ENCODE assay signal across 11 mouse cellular contexts in genomic region chr1:152439874-152440273, GRCm38 (mm10). TPM values are rescaled to one million over a fixed set of nuclear protein-coding genes. Genes with fewer than 3 reads are reported as not detected.
"Had no signal": no experiment of that assay in that cellular context is flagged by ENCODE, and none has a peak within 500 bp of the region (broad histone marks: within the 10 kb centered on the region; RNA-seq: fewer than 3 reads in every experiment).

No protein-coding gene starts in this region.

- H3K4me1 ChIP-seq: kidney, embryonic 15.5 days; limb, embryonic 15.5 days; liver, embryonic 12.5 days; lung, embryonic 15.5 days; midbrain, embryonic 12.5 days had no signal

- H3K27me3 ChIP-seq: kidney, embryonic 15.5 days; limb, embryonic 15.5 days; liver, embryonic 12.5 days; lung, embryonic 15.5 days; midbrain, embryonic 12.5 days had no signal

- H3K27ac ChIP-seq: kidney, embryonic 15.5 days; left cerebral cortex, adult 2 months; limb, embryonic 15.5 days; liver, embryonic 12.5 days; lung, embryonic 15.5 days; midbrain, embryonic 12.5 days; stomach, postnatal 0 days had no signal

- H3K36me3 ChIP-seq: kidney, embryonic 15.5 days; limb, embryonic 15.5 days; liver, embryonic 12.5 days; lung, embryonic 15.5 days; midbrain, embryonic 12.5 days had no signal

- H3K4me3 ChIP-seq: kidney, embryonic 15.5 days; left cerebral cortex, adult 2 months; limb, embryonic 15.5 days; liver, embryonic 12.5 days; lung, embryonic 15.5 days; midbrain, embryonic 12.5 days had no signal

- H3K9me3 ChIP-seq: kidney, embryonic 15.5 days; limb, embryonic 15.5 days; liver, embryonic 12.5 days; lung, embryonic 15.5 days; midbrain, embryonic 12.5 days had no signal

- ATAC-seq: liver, embryonic 12.5 days had no signal

- H3K4me2 ChIP-seq: kidney, embryonic 15.5 days; limb, embryonic 15.5 days; liver, embryonic 12.5 days; lung, embryonic 15.5 days; midbrain, embryonic 12.5 days had no signal

- DNase-seq: kidney, adult 2 months; kidney, postnatal 14 days; thymus, postnatal 4 days had no signal

- H3K9ac ChIP-seq: kidney, embryonic 15.5 days; limb, embryonic 15.5 days; liver, embryonic 12.5 days; lung, embryonic 15.5 days; midbrain, embryonic 12.5 days had no signal

RNA-seq across cellular contexts. Expression of gene Colgalt2, which starts 40.2 kb away (rescaled TPM):
- total RNA-seq: megakaryocyte-erythroid progenitor cell, adult 5-6 weeks had no signal
